Mouse (Mus musculus) intestine, postnatal 0 days (tissue): ENCODE measurements around the gene Ubac1. TPM values are rescaled to one million over a fixed set of nuclear protein-coding genes. Genes with fewer than 3 reads are reported as not detected.
A peak's percentile ranks its signal among the peaks of the same experiment; 100 is the strongest.

Experiments
- ATAC-seq: fragments of 200-750 bp; cut with Nextera tagmentation; 2 replicates; pipeline ENCODE4 v1.8.0; 2017; ENCODE audit warnings: mild to moderate bottlenecking, moderate TSS enrichment, moderate library complexity
- H3K27ac ChIP-seq: fragments of 300-500 bp; sonication (generic); 2 replicates; pipeline ENCODE4 v1.5.1; 2014; ENCODE audit warnings: mild to moderate bottlenecking, low read depth, low read length, moderate library complexity
- H3K27me3 ChIP-seq: fragments of 300-500 bp; sonication (generic); replicated peaks from 2 replicates; pipeline ENCODE4 v1.6.1; 2014; ENCODE audit warnings: low read length, mixed read lengths; ENCODE audit not compliant: control insufficient read depth, insufficient read depth
- H3K36me3 ChIP-seq: fragments of 300-500 bp; sonication (generic); 2 replicates; pipeline ENCODE4 v1.6.1; 2014; ENCODE audit warnings: mild to moderate bottlenecking, moderate library complexity; ENCODE audit not compliant: control insufficient read depth, insufficient read depth
- H3K4me1 ChIP-seq: fragments of 300-500 bp; sonication (generic); replicated peaks from 2 replicates; pipeline ENCODE4 v1.6.1; 2014; ENCODE audit warnings: antibody characterized with exemption, low read length, mixed read lengths; ENCODE audit not compliant: control insufficient read depth, insufficient read depth
- H3K4me2 ChIP-seq: fragments of 300-500 bp; sonication (generic); replicated peaks from 2 replicates; pipeline ENCODE4 v1.6.1; 2014; ENCODE audit warnings: low read depth, mild to moderate bottlenecking, moderate library complexity
- H3K4me3 ChIP-seq: fragments of 300-500 bp; sonication (generic); 2 replicates; pipeline ENCODE4 v1.5.1; 2014; ENCODE audit warnings: low read depth, low read length
- H3K9ac ChIP-seq: fragments of 300-500 bp; sonication (generic); 2 replicates; pipeline ENCODE4 v1.6.1; 2014; ENCODE audit warnings: mild to moderate bottlenecking, low read depth, low read length
- H3K9me3 ChIP-seq: fragments of 300-500 bp; sonication (generic); 2 replicates; pipeline ENCODE4 v1.6.1; 2016; ENCODE audit warnings: mixed run types; ENCODE audit not compliant: control insufficient read depth
- CTCF ChIP-seq: sonication (generic); IDR thresholded peaks from 2 replicates; pipeline ENCODE4 v1.5.1; 2016; ENCODE audit warnings: low read depth, mild to moderate bottlenecking, control low read depth, antibody characterized with exemption, moderate library complexity
- WGBS: fragments of 180-500 bp; shearing (Covaris S2); extraction: QIAGEN DNeasy Blood & Tissue Kit; methylation state at CpG from one replicate; pipeline ENCODE4 v1.1.7; 2014; 5-methylcytosine and 5-hydroxymethylcytosine counted together
- polyA plus RNA-seq: library from polyadenylated mRNA; unstranded; fragments of >200 nt; fragmentation: Nextera tagmentation; extraction: Ambion mirVana; gene quantifications from 2 replicates; pipeline ENCODE4 v1.2.1, GENCODE M21; 2015

Ubac1 gene
- polyA plus RNA-seq, 1 experiment from 2014 or later = 45.8 TPM

- Histone ChIP-seq H3K36me3 (no peaks in the 10 kb centered on the region), H3K9me3 (no peaks in the 10 kb centered on the region)
Observed at GRCm38 (mm10) chr2:26048816-26049215, 27.3 kb upstream of the Ubac1 start.

GRCm38 (mm10) chr2:26044216-26044615, 22.7 kb upstream of the Ubac1 start:
- Histone ChIP-seq H3K4me3 (no peak overlapping the region), H3K9ac (no peak overlapping the region), H3K27ac (no peak overlapping the region), H3K36me3 (no peaks in the 10 kb centered on the region), H3K4me2 (no peak overlapping the region), H3K9me3 (no peaks in the 10 kb centered on the region), H3K4me1 (0 out of 2 replicates have a peak, but pooled peaks cover 3% of the 10 kb centered on the region), H3K27me3 (no peaks in the 10 kb centered on the region)
- ATAC-seq = no peak
- TF ChIP-seq CTCF = no peak
- 77% methylated on average over 9 of the region's 9 CpGs for WGBS

More at GRCm38 (mm10) chr2:26048816-26049215, 27.3 kb upstream of the Ubac1 start:
- TF ChIP-seq CTCF = no peak
- no peaks in the 10 kb centered on the region for H3K27me3 ChIP-seq
- H3K4me1 ChIP-seq = no peaks in the 10 kb centered on the region
- 58% methylated on average over 5 of the region's 5 CpGs for WGBS
- H3K27ac ChIP-seq = no peak overlapping the region
- no peak overlapping the region for H3K4me3 ChIP-seq
- ATAC-seq = no peak
- H3K4me2 ChIP-seq = no peak overlapping the region
- H3K9ac ChIP-seq = no peak overlapping the region

DNA sequence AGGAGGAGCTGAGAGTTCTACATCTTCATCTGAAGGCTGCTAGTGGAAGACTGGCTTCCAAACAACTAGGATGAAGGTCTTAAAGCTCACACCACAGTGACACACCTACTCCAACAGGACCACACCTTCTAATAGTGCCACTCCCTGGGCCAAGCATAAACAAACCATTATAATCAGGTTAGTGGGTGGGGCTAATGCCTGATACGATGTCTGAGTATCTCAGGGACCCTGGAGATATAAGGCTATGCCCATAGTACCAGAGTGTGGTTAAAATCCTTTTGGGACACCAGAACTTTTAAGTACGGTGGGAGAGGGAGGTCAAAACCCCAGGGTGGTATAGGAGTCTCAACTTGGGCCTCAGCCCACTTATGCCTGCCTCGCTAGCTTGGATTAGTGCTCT, 21.1 kb upstream of the Ubac1 start:
- Histone ChIP-seq H3K9me3 (no peaks in the 10 kb centered on the region), H3K27me3 (no peaks in the 10 kb centered on the region), H3K36me3 (no peaks in the 10 kb centered on the region), H3K4me1 (0 out of 2 replicates have a peak, but pooled peaks cover 3% of the 10 kb centered on the region), H3K4me3 (no peak overlapping the region), H3K27ac (no peak overlapping the region), H3K4me2 (no peak overlapping the region), H3K9ac (no peak overlapping the region)
- WGBS = 66% methylated on average over 3 of the region's 3 CpGs
- TF ChIP-seq CTCF = no peak
- ATAC-seq = no peak

DNA sequence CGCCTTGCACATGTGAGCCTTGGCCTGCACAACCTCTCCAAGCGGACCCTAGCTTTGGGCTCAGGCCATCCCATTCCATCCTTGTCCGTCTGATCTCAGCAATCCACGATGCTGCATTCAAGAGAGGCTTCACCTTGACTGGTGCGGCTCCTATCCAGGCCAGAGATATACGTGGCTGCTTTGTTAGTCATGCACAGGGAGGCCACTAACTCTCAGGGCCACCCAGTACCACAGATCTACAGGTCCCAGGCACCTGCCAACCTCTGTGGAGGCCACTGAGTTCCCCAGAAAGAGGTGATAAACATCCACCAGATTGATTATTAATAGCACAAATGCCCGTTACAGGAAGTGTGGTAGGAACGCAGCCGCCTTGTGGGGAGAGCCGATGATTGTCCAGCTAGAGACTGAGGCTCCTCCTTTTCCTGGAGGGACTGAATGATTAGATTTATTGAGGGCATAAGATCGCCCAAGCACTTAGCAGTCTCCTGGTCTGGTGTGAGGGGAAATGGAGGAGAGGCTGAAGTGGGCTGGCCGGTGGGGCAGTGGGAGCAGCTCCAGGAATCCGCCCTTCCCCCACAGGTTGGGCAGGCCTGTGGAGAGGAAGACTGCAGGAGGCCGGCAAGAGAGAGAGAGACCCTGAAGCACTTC, 19.7 kb upstream of the Ubac1 start:
- Histone ChIP-seq H3K4me1 (0 out of 2 replicates have a peak, but pooled peaks cover 3% of the 10 kb centered on the region), H3K27me3 (no peaks in the 10 kb centered on the region), H3K4me2 (no peak overlapping the region; the same call in 1 of the 2 replicates), H3K27ac (no peak overlapping the region), H3K4me3 (no peak overlapping the region), H3K9me3 (no peaks in the 10 kb centered on the region), H3K9ac (no peak overlapping the region), H3K36me3 (no peaks in the 10 kb centered on the region)
- 32% methylated on average over 14 of the region's 14 CpGs for WGBS
- ATAC-seq = peak; percentile 43; the same call in 1 of the 2 replicates
- TF ChIP-seq CTCF = peak; percentile 27; the same call in 1 of the 2 replicates

DNA sequence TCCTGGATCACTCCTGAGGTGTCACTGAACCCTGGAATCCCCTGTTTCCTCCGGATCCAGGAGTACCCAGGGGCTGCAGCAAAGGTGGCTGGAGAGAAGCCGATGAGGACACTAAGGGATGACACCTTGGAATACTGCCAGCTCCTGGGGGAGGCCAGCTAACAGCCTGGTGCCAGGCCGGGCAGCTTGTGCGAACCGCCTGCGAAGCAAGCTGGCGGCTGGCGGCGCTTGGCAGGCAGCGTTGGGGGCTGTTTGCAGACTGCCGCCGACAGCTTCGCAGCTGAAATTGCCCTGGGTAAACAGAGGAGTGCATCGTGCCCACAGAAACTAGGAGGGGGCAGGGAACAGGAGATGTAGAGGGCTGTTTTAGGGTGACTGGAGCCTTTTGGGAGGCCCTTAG, 18.4 kb upstream of the Ubac1 start:
- TF ChIP-seq CTCF = no peak
- no peaks in the 10 kb centered on the region for H3K9me3 ChIP-seq
- no peak for ATAC-seq
- 38% methylated on average over 14 of the region's 14 CpGs for WGBS
- no peak overlapping the region for H3K4me2 ChIP-seq
- no peak overlapping the region for H3K9ac ChIP-seq
- H3K4me1 ChIP-seq = 0 out of 2 replicates have a peak, but pooled peaks cover 3% of the 10 kb centered on the region
- no peaks in the 10 kb centered on the region for H3K27me3 ChIP-seq
- no peak overlapping the region for H3K27ac ChIP-seq
- no peak overlapping the region for H3K4me3 ChIP-seq
- H3K36me3 ChIP-seq = no peaks in the 10 kb centered on the region

DNA sequence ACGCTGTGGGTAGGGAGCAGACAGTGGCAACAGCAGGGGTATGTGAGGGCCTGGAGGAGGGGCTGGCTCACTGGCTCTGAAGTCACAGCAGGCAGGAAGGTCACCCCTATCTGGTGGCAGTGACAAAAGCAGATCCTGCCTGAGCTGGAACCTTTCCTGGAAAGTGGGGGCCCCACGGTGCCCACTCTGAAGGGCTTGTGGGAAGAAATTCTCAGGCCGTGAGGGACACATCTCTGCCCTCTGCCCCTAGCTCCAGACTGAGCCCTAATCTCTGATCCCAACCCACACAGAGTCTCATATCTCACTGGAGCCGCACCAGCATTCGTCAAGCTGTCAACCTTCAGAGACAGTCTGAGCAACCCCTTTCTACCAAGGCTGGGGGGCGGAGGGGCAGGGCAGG, 15.8 kb upstream of the Ubac1 start:
- Histone ChIP-seq H3K4me3 (no peak overlapping the region), H3K9ac (no peak overlapping the region), H3K9me3 (no peaks in the 10 kb centered on the region), H3K27ac (no peak overlapping the region), H3K4me1 (0 out of 2 replicates have a peak, but pooled peaks cover 3% of the 10 kb centered on the region), H3K36me3 (no peaks in the 10 kb centered on the region), H3K27me3 (no peaks in the 10 kb centered on the region), H3K4me2 (no peak overlapping the region)
- 52% methylated on average over 6 of the region's 6 CpGs for WGBS
- no peak for TF ChIP-seq CTCF
- no peak for ATAC-seq
